Mouse (Mus musculus) gastrocnemius, adult 18-20 months (tissue): ENCODE results near the gene Arl4c. TPM values are rescaled to one million over a fixed set of nuclear protein-coding genes. Genes with fewer than 3 reads are reported as not detected.

Experiments used
- DNase-seq: peaks from one replicate; pipeline ENCODE4 v3.0.0; 2021; ENCODE audit warnings: low spot score
- total RNA-seq, 2 experiments: library from RNA; stranded (reverse); gene quantifications; 2 replicates each; pipeline ENCODE4 v1.2.3; 2021

The Arl4c gene
- total RNA-seq, 2 experiments from 2014 or later = 0.39 to 0.52 TPM

DNA sequence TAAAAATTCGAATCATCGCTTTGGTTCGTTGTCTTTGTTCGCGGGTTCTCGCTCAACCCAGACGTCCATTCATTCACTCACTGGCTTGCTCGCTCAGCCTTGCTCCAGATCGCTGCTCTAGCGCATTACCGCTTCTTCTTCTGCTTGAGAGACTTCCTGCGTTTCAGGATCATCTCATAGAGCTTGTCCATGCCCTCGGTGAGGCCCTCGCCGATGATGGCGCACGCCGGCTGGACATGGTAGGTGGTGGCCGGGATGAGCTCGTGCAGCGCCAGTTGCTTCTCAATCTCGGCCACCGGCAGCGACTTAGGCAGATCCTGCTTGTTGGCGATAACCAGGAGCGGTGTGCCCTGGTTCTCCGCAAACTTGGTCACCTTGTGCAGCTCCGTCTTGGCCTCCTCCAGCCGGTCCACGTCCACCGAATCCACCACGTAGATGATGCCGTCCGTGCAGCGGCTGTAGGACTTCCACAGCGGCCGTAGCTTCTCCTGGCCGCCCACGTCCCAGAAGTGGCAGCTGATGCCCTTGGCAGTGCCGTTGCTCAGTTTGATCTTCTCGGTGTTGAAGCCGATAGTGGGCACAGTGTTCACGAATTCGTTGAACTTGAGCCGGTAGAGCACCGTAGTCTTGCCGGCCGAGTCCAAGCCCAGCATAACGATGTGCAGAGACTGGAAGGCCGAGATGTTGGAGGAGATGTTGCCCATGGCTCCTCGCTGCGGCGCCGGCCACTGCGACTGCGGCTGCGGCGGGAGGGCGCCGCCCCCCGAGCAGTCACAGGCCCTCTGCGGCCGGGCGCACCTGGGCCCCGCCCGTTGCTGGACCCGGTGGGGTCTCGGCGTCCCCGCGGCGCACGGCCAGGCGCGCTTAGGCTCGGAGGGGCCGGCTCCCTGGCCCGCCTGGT lies 810 bp downstream of the Arl4c start:
- peak; percentile 5 for DNase-seq

DNA sequence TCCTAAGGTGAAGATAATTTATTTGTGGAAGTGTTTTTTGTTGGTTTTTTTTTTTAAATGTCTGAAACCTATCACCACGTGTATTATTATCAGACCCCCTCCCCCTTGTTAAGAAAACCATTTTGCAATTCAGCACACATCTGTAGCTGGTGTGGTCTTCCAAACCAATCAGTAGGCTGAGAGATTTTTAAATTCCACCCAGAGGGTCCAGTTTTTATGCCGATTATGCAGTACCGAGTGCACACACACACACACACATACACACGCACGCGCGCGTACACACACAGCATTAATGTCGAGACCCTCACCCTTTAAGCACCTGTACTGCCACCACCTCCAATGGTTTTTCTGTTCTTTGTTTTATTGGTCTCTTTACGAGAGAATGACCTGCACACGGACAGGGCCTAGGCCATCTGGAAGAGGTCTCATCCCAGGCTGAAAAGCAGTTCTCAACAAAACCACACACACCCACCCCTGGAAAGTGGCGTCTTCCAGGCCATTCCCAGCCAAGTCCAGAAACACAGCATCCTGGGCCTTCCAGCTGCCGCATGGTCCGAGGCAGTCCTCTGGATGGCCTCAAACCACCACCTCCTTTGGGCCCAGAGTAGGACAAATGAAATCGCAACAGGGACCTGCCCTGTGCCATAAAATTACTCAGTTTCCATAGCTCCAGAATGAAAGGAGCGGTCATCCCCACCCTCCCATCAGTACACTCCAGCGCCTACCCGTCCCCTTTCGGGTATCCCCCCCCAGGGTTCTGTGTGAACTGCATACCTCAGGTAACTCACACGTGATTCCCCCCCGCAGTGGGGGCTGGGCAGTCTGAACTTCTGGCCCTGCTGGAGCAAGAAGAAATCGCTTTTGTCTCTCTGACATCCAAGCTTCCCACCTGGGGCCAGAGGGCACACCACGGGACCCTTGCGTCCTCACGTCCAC lies 1.9 kb downstream of the Arl4c start:
- no peak for DNase-seq

DNA sequence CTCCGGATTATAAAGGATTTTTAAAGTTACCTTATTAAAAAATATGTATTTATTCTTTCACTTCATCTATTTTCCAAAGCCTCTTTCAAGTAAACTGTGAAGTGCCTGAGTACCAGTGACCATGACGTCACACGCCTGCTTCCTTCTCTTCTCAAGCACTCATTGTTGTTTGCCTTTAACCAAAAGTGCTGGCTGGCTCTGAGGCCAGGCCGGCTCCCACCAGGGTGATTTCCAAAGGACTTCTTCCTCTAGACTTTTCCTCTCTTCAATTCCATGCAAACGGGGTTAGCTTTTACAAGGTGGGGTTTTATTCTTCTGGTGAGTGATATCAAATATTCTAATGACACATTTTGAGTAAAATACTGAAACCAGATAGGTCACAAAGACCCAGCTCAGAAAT lies 2.6 kb downstream of the Arl4c start:
- DNase-seq = no peak

DNA sequence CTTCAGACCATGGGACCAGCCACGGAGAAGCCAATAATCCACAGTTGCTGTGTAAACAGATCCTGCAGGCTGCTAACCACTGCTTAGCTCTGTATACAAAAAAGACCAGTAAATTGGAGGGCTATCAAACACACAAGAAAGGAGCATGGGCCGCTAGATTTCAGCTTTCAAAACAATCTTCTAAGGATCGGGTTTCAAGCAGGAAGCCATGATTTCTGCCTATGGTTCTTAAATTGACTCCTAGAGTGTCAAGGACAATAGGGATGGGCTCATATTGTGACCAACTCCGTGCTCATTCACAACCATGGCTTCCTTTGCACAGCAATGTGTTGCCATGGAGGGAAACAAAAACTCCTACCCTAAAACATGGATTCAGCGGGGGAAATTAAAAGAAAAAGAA lies 3.1 kb downstream of the Arl4c start:
- DNase-seq = no peak

DNA sequence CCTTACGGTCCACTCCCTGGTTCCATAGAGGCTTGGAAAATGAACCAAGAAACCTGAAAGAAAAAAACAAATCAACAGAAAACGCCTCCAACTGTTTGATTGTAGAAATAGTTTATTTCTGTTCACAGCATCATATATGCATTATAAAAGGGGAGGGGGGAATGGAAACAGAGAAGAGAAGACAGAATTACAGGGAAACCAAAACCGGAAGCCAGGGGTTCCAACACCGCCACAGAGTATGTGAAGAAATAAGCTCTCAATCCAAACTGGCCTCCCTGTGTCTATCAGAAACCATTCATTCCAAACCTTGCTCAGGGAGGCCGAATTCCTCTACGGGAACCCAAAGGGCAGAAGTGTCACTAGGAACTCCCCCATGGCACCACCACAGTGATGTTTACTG lies 3.9 kb downstream of the Arl4c start:
- no peak for DNase-seq

DNA sequence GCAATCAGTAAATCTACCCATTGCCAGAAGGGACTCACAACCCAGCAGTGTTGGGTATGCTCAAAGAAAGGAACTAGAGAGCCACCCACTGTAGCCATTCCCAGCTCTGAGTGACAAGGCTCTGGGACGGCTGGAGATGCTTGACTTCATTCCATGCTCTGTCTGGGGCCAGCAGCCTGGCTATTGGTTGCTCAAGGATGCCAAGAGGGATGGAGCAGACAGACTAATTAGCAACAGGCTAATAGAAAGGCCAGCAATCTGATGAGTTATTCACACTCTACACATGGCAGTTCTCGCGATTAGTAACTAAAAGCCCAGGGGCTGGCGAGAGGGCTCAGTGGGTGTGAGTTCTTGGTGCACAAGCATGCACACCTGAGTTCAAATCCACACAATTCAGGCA lies 5.6 kb downstream of the Arl4c start:
- no peak for DNase-seq

DNA sequence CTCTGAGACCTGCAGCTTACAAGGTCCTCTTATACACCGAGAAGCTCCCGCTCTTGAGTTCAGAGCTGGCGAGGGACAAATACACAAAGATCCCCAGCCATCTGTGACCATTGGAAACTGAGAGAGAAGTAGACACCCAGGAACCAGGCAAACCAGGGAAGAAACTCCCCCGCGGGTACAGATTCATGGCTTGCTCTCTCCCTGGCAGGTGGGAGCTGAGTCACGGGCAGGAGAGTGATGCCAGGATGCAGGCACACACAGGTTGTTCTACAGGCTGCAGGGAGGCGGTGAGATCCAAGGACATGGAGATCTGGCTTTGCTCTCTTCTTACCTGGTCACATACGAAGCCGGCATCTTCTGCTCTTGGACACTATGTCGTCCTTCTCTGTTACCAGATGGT lies 7.7 kb downstream of the Arl4c start:
- DNase-seq = no peak

DNA sequence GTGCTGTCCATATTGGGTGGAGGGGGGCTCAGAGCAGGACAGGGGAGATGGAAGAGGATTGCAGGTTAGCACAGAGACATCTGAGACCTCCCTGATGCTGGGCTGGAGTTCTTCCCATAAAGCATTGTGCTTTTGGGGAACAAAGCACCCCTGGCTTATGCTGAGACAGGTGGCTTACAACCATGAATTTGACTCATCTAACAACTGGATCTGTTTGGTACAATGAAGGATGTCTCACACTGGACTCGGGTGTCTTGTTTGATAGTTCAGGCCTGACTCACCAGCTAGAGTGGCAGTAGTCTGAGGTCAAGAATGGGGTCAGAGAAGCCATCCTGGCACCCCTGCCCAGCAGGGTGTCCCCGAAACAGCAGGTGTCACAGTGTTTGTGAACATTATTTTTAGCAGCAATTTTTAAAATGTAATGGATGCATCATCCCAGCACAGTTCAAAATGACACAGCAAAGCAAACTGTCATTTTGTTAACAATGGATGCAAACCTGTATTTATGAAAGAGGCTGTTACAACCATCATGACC lies 9.7 kb downstream of the Arl4c start:
- DNase-seq = no peak

DNA sequence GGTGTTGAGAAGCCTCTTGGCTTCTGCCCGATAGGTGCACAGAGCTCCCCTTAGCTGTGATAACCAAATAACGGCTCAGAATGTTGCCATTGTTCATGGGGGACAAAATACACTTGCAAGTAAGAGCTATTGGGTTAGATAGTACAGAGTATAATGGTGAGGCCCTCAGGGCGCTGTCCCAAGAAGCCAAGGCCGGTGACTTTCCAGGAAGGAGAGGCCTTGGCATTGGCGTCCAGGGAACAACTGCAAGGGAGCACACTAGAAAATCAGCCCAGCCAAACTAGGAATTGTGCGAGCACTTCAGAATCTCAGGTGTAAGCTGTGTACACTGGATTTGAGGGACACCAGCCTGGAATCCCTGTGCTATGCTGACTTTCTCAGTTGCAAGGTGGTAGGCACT lies 11.4 kb downstream of the Arl4c start:
- no peak for DNase-seq

DNA sequence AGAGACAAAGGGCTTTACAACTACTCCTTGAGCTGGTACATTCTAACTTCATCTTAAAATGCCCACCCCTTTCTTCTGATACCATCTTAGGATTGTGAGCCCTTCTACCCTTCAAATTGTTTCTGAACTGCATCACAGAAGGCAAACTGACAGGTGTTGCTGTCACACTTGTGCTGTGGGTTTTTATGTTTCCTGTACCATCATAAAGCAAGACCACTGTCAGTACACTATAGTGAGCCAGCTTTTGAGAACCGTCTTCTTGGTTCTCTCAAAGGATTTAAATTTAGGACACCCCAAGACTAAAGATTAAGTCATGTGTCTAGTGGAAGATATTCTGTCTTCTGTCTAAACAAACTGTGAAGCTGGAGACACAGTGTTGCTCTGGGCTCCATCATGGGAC lies 17.3 kb downstream of the Arl4c start:
- no peak for DNase-seq

DNA sequence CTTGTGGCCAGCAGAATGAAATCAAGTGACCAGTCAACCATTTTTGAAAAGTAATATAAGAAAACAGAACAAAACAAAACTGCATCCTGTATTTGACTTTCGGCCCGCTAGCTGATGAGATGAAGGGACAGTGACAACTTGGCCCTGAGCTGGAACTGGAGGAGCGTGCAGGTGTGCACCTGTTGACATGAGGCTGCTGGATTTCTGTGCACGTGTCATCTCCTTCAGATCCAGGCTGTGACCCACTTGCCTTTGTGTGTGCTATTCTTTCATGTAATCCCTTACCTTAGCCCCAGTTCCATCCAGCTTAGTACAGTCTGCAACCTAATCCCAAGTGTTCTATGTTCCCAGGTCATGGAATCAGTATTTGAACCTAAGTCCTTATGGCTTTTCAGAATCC lies 20.4 kb downstream of the Arl4c start:
- DNase-seq = no peak

DNA sequence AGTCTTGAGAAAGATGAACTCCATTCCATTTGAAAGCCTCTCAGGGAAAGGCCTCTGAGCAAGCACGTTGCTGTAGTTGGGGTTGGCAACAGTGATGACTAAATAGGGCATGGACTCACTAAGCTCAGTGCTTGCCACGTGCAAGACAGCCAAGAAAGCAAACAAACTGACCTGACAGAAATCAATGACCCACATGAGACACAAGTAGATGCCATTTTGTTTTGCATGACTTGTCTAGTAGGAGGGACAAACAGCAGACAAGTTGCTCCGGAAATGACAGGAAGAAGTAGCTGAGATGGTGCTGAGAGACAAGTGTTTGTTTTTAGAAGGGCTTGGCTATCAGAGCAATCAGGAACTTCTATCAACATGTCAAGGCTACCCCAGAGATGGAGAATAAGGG lies 21.2 kb downstream of the Arl4c start:
- DNase-seq = no peak

DNA sequence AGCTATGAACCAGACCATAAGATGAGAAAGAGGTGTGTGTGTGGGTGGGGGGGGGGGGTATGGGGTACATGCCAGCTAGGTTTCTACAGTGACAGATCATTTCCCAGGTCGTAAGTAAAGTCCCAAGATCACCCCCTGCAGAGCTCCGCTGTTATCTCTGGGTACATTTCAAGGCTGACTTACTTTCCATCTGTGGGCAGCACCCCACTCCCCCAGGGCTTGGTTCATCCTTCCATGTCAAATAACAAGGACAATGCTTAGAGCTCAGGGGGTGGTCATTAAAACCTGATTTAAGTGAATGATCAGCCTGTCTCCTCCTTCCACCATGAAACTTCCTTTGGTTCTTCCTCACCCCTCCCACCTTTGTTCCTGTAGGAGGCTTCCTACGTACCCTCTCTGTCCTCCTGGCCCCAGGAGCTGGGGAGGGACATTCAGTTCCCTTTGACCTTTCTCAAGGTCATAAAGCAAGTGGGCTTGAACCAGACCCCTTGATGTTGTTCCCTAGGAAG lies 23.7 kb downstream of the Arl4c start:
- DNase-seq = no peak

DNA sequence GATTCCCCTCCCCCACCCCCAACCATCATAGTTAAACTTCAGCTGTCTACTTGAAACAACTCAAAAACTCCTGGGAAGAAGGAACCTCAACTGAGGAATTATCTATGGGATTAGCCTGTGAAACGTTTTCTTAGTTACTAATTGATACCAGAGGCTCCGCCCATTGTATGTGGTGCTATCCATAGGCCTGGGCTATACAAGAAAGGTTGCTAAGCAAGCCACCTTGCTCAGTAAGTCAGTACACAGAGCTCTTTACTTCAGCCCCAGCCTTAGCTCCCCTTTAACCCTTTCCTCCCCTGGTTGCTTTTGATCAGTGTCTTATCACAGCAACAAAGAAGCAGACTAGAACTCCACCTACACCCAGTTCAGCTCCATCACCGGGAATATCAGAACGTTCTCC lies 31.2 kb downstream of the Arl4c start:
- DNase-seq = no peak

DNA sequence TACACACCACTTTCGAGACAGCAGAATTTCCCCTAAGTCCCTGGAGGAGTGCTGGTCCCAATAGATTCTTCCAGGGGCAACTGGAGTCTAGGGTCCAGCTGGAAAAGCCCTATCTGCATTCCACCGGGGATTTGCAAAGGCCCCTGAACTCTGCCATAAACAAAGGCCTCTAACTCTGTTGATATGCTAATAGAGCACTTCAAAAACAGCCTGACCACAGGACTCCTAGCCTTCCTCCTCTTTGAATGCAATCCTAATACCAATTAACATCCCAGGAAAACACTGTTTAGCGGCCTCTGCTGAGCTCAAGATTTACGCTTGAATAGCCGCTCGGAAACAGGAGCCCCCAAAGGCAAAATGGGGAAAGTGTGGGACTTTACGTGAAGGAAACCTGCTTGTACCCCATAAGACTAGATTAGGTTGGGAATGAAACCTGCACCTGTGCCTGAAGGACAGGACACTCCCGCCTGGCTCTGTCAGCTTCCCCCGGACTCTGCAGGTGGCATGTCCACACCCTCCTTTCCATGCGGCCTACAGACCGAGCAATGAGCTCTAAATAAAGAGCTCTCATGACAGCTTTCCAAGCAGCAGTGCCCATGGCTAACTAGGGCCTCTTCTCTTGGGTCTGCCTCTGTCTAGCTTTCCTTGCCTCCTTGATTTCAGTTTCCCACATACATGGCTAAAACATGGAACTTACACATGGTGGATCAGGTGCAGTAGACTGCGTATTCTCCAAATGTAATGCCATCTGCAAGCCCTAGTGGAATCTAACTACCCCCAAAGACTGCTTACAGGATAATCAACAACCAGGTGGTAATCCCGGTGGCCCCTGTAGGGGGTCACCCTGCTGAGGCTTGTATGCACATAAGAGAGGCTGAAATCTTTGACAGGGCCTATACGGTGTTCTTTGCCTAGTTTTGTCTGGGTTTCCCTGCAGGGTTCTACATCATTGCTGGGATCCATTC lies 32.9 kb downstream of the Arl4c start:
- no peak for DNase-seq

DNA sequence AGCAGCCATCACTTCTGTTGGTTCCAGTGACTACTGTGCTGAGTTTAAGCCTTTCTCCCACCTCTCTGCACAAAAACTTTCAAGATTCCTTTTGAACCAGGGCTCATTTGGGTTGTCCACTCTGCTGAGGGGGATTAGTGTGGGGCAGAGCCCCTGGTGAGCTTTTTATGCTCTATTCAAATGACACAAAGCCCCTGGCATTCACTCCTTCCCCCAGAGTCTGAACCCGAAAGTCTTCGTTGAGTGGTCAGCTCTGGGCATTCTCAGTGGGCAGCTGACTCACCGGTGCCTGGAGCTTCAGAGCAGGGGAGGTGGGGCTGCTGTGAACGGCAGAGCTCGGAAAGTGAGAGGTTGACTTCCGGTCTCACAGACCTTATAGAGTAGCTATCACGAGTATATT lies 33.7 kb downstream of the Arl4c start:
- no peak for DNase-seq

DNA sequence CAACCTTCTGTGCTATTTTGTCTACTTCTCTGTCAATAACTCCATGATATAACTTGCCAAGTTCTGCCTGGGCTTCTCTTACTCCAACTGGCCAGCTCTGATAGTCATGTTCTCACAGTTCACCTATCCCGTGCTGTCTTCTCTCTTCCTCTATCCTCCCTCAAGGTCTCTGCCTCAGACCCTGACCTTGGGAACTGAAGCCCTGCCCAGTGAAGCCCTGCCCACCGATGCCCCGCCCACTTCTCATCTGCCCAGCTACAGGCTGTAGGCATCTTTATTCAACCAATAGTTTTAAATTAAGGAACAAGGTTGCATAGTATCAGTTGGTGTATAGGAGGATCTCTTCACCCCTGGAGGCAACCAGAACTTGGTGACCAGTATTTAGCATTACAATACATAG lies 37.4 kb downstream of the Arl4c start:
- no peak for DNase-seq

DNA sequence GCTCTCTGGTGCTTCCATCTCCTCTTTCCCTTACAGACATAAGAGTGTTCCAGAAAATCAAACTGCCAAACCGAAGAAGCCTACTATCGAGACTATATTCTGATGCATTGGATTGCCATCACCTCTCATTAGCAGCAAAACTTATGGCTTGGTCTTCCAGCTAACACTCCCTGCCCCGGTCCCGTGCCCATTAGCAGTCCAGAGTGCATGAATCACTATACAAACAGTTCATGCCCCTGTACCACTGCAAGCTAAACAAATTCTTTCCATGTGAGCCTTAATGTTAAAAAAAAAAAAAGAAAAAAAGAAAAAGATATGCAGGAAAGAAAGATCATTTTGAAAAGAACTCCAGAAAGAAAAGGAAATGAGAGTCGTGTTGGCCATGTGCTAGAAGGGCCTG lies 39.3 kb downstream of the Arl4c start:
- DNase-seq = no peak

DNA sequence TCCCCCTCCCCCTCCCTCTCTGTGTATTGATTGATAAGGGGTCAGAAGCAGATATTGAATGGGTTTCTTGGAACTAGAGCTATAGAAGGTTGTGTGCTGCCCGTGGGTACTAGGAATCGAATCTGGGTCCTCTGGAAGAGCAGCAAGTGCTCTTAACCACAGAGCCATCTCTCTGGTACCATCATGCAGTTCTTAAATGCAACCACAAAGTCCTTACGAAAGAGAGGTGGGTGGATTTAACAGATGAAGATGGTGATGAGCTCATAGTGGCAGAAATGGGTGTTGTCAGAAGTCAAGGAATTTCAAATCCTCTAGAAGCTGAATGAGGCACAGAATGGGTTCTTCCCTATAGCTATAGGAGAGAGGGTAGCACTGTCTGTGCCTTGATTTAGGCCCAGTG lies 40.8 kb downstream of the Arl4c start:
- DNase-seq = no peak

DNA sequence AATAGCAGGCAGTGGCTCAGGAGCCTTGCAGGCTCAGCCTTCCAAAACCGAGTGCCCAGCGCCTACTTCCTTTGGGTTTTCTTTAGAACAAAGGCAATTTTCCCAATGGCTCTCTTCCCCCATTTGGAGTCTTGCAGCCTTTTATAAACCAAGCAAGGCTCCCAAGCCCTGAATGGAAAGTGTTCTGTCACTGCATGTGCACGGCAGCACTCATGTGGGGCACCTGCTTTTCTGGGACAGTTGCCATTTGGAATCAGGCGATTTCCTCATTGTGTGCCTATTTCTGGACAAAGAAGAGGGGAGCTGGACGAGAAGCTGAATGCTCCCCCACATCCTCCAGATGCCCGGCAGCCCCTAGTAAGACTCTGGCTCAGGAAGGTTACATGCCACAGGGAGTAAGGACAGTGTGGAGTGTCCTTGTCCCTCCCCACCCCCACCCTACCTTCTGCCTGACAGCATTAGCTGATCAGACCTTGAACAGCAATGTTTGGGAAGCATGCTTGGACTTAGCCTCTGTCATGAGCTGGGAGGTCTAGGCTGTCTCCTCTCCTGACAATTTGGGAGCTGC lies 43.6 kb downstream of the Arl4c start:
- peak; percentile 10 for DNase-seq

DNA sequence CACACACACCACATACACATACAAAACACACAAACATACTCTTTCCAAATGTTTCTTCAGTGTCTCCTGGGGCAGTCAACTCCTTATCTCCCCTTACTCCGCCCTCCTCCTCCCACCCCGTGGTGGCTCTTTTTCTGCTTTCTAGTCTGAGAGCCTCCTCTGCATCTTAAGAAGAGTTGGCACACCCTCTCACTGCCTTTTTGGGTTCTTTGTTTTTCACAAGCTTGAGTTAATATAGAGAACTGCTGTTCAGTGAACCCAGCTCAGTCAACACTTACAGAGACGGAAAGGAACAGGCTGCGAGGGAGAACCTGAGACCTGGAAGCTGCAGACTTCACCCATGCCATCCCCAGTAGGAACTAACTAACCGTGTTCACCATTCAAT lies 45.9 kb downstream of the Arl4c start:
- DNase-seq = no peak
